Mouse (Mus musculus) hindbrain, embryonic 10.5 days (tissue): ENCODE measurements at regions not wholly inside any gene's neighbourhood (a gene's known extent, or its start where the extent isn't known, plus 50 kb on each side); places are given as distances from the start of the nearest gene placed in this dataset.

Experiments used
- DNase-seq: peaks from one replicate; pipeline ENCODE4 v3.0.0-alpha.2; 2017; ENCODE audit warnings: low spot score
- H3K27ac ChIP-seq: fragments of 300-500 bp; sonication (generic); 2 replicates; pipeline ENCODE4 v1.5.1; 2016; ENCODE audit warnings: mild to moderate bottlenecking, moderate library complexity
- H3K27me3 ChIP-seq: fragments of 300-500 bp; sonication (generic); 2 replicates; pipeline ENCODE4 v1.6.1; 2016; ENCODE audit warnings: mild to moderate bottlenecking; ENCODE audit not compliant: poor library complexity, insufficient read depth, severe bottlenecking
- H3K36me3 ChIP-seq: fragments of 300-500 bp; sonication (generic); 2 replicates; pipeline ENCODE4 v1.6.1; 2016; ENCODE audit warnings: mild to moderate bottlenecking, moderate library complexity
- H3K4me1 ChIP-seq: fragments of 300-500 bp; sonication (generic); replicated peaks from 2 replicates; pipeline ENCODE4 v1.6.1; 2016; ENCODE audit warnings: mild to moderate bottlenecking
- H3K4me3 ChIP-seq: fragments of 300-500 bp; sonication (generic); 2 replicates; pipeline ENCODE4 v1.5.1; 2016; ENCODE audit warnings: mild to moderate bottlenecking, moderate library complexity
- H3K9me3 ChIP-seq: fragments of 300-500 bp; sonication (generic); 2 replicates; pipeline ENCODE4 v1.6.1; 2016; ENCODE audit warnings: mild to moderate bottlenecking, moderate library complexity
- WGBS: fragments of 180-500 bp; shearing (Covaris S2); methylation state at CpG from one replicate; pipeline ENCODE4 v1.1.7; 2016; 5-methylcytosine and 5-hydroxymethylcytosine counted together

- Histone ChIP-seq H3K4me3 (no peak overlapping the region), H3K27me3 (no peaks in the 10 kb centered on the region), H3K36me3 (no peaks in the 10 kb centered on the region), H3K27ac (no peak overlapping the region; the same call in 1 of the 2 replicates), H3K4me1 (peaks cover 5% of the 10 kb centered on the region), H3K9me3 (no peaks in the 10 kb centered on the region)
- 83% methylated on average over 2 of the region's 2 CpGs for WGBS
- DNase-seq: no peak
These were observed 151.3 kb downstream of the Klhl25 start for GRCm38 (mm10) chr7:75999324-75999907.

GRCm38 (mm10) chr7:76001012-76001411 lies 152.9 kb downstream of the Klhl25 start:
- Histone ChIP-seq H3K36me3 (no peaks in the 10 kb centered on the region), H3K27me3 (no peaks in the 10 kb centered on the region), H3K27ac (no peak overlapping the region), H3K4me3 (no peak overlapping the region), H3K4me1 (peaks cover 5% of the 10 kb centered on the region), H3K9me3 (no peaks in the 10 kb centered on the region)
- 83% methylated on average over 1 of the region's 1 CpGs for WGBS
- no peak for DNase-seq

- 68% methylated on average over 6 of the region's 6 CpGs for WGBS
- H3K9me3 ChIP-seq: peaks cover 3% of the 10 kb centered on the region; the same call in 1 of the 2 replicates
- DNase-seq: no peak
- no peak overlapping the region for H3K27ac ChIP-seq
- no peaks in the 10 kb centered on the region for H3K36me3 ChIP-seq
- no peaks in the 10 kb centered on the region for H3K4me1 ChIP-seq
- H3K27me3 ChIP-seq: no peaks in the 10 kb centered on the region
- no peak overlapping the region for H3K4me3 ChIP-seq
These were observed 160.1 kb downstream of the Klhl25 start for GRCm38 (mm10) chr7:76008226-76008625.

- Histone ChIP-seq H3K4me1 (no peaks in the 10 kb centered on the region), H3K36me3 (no peaks in the 10 kb centered on the region), H3K4me3 (no peak overlapping the region), H3K27me3 (no peaks in the 10 kb centered on the region), H3K9me3 (no peaks in the 10 kb centered on the region), H3K27ac (no peak overlapping the region)
- WGBS: 86% methylated on average over 3 of the region's 3 CpGs
- DNase-seq: no peak
These were observed 181.9 kb upstream of the Agbl1 start for GRCm38 (mm10) chr7:76047743-76048142.

GRCm38 (mm10) chr7:76049342-76049741 lies 180.3 kb upstream of the Agbl1 start:
- Histone ChIP-seq H3K4me3 (no peak overlapping the region), H3K36me3 (no peaks in the 10 kb centered on the region), H3K9me3 (no peaks in the 10 kb centered on the region), H3K27me3 (no peaks in the 10 kb centered on the region), H3K4me1 (no peaks in the 10 kb centered on the region), H3K27ac (no peak overlapping the region)
- 86% methylated on average over 2 of the region's 2 CpGs for WGBS
- DNase-seq: no peak

GRCm38 (mm10) chr7:76053843-76054242 lies 175.8 kb upstream of the Agbl1 start:
- Histone ChIP-seq H3K27me3 (no peaks in the 10 kb centered on the region), H3K4me1 (no peaks in the 10 kb centered on the region), H3K9me3 (no peaks in the 10 kb centered on the region), H3K36me3 (no peaks in the 10 kb centered on the region), H3K27ac (no peak overlapping the region), H3K4me3 (no peak overlapping the region)
- 68% methylated on average over 3 of the region's 3 CpGs for WGBS
- no peak for DNase-seq

GRCm38 (mm10) chr7:76099149-76099548 lies 130.5 kb upstream of the Agbl1 start:
- Histone ChIP-seq H3K27ac (no peak overlapping the region), H3K27me3 (no peaks in the 10 kb centered on the region), H3K4me1 (peaks cover 6% of the 10 kb centered on the region; the same call in 1 of the 2 replicates), H3K36me3 (no peaks in the 10 kb centered on the region), H3K4me3 (no peak overlapping the region), H3K9me3 (no peaks in the 10 kb centered on the region)
- no peak for DNase-seq
- WGBS: 77% methylated on average over 1 of the region's 1 CpGs

- DNase-seq: no peak
These were observed 108.3 kb upstream of the Agbl1 start for GRCm38 (mm10) chr7:76121242-76121844.

GRCm38 (mm10) chr7:76127641-76128111 lies 102.0 kb upstream of the Agbl1 start:
- DNase-seq: no peak
- H3K4me1 ChIP-seq: no peaks in the 10 kb centered on the region

More at GRCm38 (mm10) chr7:76121242-76121844, 108.3 kb upstream of the Agbl1 start:
- H3K27ac ChIP-seq: no peak overlapping the region
- H3K4me3 ChIP-seq: no peak overlapping the region
- WGBS: 87% methylated on average over 8 of the region's 8 CpGs
- H3K36me3 ChIP-seq: no peaks in the 10 kb centered on the region
- no peaks in the 10 kb centered on the region for H3K27me3 ChIP-seq
- no peaks in the 10 kb centered on the region for H3K4me1 ChIP-seq
- H3K9me3 ChIP-seq: no peaks in the 10 kb centered on the region

GRCm38 (mm10) chr7:76142455-76142854 lies 87.2 kb upstream of the Agbl1 start:
- Histone ChIP-seq H3K4me1 (no peaks in the 10 kb centered on the region), H3K9me3 (no peaks in the 10 kb centered on the region), H3K4me3 (no peak overlapping the region), H3K27me3 (no peaks in the 10 kb centered on the region), H3K36me3 (no peaks in the 10 kb centered on the region), H3K27ac (no peak overlapping the region)
- WGBS: 80% methylated on average over 4 of the region's 4 CpGs
- no peak for DNase-seq

More at GRCm38 (mm10) chr7:76127641-76128111, 102.0 kb upstream of the Agbl1 start:
- Histone ChIP-seq H3K27ac (no peak overlapping the region), H3K36me3 (no peaks in the 10 kb centered on the region), H3K4me3 (no peak overlapping the region), H3K27me3 (no peaks in the 10 kb centered on the region), H3K9me3 (no peaks in the 10 kb centered on the region)
- WGBS: 71% methylated on average over 2 of the region's 2 CpGs

GRCm38 (mm10) chr7:76146385-76146784 lies 83.3 kb upstream of the Agbl1 start:
- H3K4me1 ChIP-seq: no peaks in the 10 kb centered on the region
- H3K27me3 ChIP-seq: no peaks in the 10 kb centered on the region
- no peak overlapping the region for H3K4me3 ChIP-seq
- H3K27ac ChIP-seq: no peak overlapping the region
- DNase-seq: no peak
- no peaks in the 10 kb centered on the region for H3K9me3 ChIP-seq
- H3K36me3 ChIP-seq: no peaks in the 10 kb centered on the region

GRCm38 (mm10) chr7:76156869-76157268 lies 72.8 kb upstream of the Agbl1 start:
- WGBS: 41% methylated on average over 8 of the region's 8 CpGs
- H3K27me3 ChIP-seq: no peaks in the 10 kb centered on the region
- no peaks in the 10 kb centered on the region for H3K9me3 ChIP-seq
- DNase-seq: no peak
- H3K4me3 ChIP-seq: no peak overlapping the region
- H3K27ac ChIP-seq: no peak overlapping the region
- no peaks in the 10 kb centered on the region for H3K4me1 ChIP-seq
- no peaks in the 10 kb centered on the region for H3K36me3 ChIP-seq

GRCm38 (mm10) chr7:76164191-76164590 lies 65.5 kb upstream of the Agbl1 start:
- Histone ChIP-seq H3K9me3 (no peaks in the 10 kb centered on the region), H3K36me3 (no peaks in the 10 kb centered on the region), H3K4me1 (no peaks in the 10 kb centered on the region), H3K27ac (no peak overlapping the region), H3K27me3 (no peaks in the 10 kb centered on the region), H3K4me3 (no peak overlapping the region)
- WGBS: 92% methylated on average over 1 of the region's 1 CpGs
- no peak for DNase-seq
